Mouse (Mus musculus) natural killer cell, adult 2 months (primary cell): ENCODE data around the gene Dph1.
A peak's percentile ranks its signal among the peaks of the same experiment; 100 is the strongest.
"Not testable (repeated sequence)": the region's sequence is repeated elsewhere in the genome, so short reads cannot be mapped to it uniquely, and the experiment has no call there.

Experiments
- DNase-seq, 2 experiments: peaks; one replicate each; pipeline ENCODE4 v3.0.0; 2022; ENCODE audit warnings: low spot score in 2 of 2

The Dph1 gene

DNA sequence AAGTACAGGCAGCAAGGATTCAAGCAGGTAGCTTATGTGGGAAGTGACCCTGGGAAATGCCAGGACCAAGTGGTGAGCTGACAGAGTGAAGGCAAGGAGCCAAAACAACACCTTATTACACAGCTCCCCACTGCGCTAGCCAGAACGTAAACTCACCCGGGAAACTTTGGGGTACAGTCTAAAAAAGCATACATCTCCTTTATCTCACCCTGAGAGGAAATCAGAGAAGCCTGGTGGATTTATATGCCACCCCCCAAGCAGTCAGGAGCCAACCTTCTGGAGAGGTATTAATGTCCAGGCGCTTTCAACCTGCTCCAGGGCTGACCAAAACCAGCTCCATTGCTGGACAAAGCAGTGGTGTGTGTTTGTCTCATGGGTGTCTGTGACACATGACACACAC, 12.9 kb upstream of the Dph1 start:
- no peak for DNase-seq

DNA sequence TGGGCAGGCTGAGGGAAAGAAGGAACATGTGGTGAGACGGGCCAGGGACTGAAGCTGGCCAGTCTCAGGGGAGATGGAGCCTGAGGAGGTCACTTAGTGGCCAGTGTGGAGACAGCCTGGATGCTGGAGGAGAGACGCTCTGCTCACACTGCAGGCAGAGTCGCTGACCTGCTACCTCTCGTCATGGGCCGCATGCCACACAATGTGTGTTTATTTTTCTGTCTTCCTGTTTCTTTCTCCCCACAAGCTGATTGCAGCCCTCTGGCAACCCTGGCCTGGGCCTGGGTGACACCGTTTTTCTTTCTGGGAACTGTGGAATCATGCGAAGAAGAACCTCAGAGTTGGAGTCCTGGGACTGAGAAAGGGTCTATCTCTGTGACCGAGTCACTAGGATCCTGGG, 10.7 kb upstream of the Dph1 start:
- no peak for DNase-seq

DNA sequence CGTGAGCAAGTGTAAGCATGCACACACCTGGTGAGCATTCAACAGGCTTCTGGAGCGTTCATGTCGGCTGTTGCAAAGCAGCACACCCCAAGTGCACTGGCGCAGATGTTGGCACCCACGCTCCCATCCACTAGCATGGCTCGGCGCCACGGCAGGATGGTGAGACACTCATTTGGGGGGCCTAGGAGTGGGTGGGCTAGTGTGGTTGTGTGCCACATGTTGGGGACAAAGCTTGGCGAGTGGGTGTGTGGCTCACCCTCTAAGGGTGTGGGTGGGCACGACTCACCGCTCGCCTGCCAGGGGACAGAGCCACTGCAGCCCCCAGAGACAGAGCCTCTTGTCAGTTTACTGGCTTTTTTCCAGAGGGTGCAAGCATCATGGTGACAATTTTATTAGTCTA, 9.9 kb upstream of the Dph1 start:
- no peak for DNase-seq

- DNase-seq, result no peak
Observed at GRCm38 (mm10) chr11:75199951-75200350, 8.9 kb upstream of the Dph1 start.

GRCm38 (mm10) chr11:75198792-75199191, 7.8 kb upstream of the Dph1 start:
- DNase-seq, result no peak

- DNase-seq, result no peak
Observed at GRCm38 (mm10) chr11:75197956-75198355, 6.9 kb upstream of the Dph1 start.

- no peak for DNase-seq
Observed at GRCm38 (mm10) chr11:75196131-75196530, 5.1 kb upstream of the Dph1 start.

GRCm38 (mm10) chr11:75194850-75195461, 3.9 kb upstream of the Dph1 start:
- DNase-seq, result peak; percentile 55 to 64

DNA sequence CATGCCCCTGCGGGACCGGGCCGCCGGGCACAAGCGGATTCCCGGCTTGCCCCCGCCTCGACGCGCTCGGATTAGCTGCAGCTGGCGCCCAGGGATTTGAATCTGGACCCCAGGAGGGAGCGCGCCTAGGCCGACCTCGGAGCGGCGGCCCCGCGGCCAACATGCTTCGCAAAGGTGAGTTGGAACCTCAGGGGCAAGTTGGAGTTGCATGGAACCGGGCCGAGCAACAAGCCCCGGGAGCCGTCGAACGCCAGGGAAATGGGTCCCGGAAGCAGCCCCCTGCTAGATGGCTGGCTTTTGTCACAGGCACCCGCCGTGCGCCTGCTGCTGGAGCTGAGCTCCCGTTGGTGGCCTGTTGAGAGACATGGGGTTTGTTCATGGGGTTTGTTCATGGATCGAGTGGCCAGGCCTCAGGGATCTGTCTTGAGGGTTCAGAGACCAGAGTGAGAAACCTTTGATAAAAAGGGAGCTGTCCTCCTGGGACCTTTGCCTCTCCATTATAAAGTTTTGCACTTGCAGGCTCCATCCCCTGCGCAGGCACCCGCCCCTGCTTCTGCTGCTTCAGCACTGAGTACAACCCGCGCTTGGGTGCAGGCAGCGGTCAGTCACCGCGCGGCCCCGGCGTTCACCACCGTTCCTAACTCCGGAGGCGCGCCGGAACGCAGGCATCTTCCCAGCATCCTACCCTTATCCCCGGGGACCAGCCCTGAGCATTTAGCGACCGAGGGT, 3.2 kb upstream of the Dph1 start:
- peak in 1 of 2 experiments; percentile 31 for DNase-seq

- peak in 1 of 2 experiments; percentile 39 for DNase-seq
Observed at GRCm38 (mm10) chr11:75193256-75194071, 2.4 kb upstream of the Dph1 start, which contains the start of gene Rtn4rl1. Rtn4rl1 (plus strand) TSS chr11:75193783.

DNA sequence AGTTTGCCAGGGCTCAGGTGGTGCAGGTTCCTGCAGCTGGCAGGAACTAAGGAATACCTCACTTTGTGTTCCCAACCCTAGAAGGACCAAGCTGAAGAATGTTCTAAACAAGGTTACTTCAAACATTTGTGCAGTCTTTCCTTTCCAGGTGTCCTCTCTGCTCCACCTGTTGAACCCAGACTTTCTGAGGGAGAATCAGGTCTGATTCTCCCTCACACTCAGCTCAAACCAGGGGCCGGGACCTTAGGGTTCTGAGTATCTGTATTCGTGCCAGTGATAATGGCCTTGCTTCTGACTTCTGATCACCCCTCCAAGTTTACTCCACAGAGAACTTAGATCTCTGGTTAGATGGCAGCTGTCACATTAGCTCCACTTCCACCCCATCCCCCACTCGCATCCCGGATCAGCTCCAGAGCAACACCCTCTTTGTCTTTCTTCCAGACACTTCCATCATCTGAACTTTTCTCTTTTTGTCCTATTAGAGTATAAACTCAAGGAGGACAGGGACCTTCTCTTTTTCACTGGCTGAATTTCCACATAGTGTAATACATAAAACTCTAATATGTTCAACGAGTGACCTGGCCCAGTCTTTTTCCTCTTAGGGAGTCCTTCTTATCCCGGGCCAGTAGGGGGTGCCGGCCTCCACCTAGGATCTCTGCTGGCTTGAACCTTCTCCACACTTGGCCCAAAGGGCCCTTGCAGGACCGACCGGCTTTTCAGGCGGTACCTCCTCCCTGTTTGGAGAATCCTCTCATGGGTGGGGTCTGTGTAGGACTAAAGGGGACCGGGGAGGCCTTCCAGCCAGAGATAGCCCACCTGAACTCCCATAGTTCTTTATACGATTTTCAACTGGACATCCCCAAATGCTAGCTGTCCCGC, 1.5 kb upstream of the Dph1 start:
- peak; percentile 68 to 76 for DNase-seq

DNA sequence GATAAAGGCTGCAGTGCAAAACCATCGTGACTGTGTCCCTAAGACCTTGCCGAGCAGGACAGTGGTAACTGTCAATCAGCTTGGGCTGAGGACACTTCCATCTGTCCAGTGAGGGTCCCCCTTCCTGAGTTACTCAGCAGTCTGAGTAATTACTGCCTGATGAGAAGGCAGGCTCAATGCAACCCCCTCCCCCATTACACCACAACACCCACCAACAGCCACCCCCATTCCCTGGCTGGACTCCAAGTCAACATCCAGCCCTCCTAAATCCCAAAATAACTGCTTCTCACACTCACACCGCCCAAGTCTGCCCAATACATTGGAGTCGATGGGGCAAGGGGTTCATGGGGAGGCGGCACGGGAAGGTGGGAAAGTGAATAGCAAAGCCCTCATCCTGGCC, 800 bp upstream of the Dph1 start:
- DNase-seq, result no peak

DNA sequence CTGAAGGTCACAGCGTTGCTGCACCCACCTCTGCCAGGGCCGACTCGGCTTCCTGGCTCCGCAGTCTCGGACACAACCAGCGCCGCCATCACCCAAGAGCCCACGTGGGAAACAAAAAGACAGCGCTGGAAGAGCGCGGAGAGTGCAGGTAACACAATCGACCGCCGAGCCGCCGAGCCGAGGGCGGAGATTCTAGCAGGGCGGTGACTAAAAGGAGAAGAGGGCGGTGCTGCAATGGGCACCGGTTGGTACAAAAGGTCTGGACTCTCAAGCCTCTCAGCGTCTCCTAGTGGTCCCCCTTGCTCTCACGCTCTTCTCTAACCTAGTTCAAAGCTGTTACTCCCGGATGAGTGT, 693 bp downstream of the Dph1 start:
- DNase-seq, result peak; percentile 70 to 82

DNA sequence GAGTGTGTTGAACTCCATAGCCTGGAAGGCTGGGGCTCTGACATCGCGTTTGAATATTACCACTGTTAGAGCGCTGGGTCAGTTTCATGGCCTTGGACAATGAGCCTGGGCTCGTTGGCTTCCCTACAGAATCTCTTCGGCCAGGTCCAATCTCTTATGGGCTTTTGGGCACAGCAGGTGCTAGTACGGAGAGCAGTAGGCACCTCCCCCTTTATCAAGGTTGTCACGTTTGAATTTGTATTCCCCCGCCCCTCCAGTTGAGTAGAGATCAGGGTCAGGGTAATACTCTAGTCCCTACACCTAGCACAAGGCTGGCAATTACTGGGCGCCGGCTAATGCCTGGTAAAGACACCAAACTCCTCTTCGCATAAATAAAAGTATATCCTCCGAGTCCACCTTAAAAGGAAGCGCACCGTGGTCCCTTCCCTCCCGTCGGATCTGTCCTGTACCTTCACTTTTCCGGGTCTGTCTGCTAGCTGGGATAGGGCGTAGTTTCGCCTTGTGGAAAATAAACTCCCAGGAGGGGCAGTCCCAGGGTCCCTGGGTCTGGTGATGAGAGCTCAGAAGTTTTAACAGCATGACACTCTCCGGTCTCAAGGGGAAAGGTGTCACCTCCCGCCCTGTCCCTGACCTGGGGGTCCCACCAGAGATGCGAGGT, 1.2 kb downstream of the Dph1 start:
- no peak for DNase-seq

GRCm38 (mm10) chr11:75184986-75185385, 6.1 kb downstream of the Dph1 start:
- peak in 1 of 2 experiments; percentile 50 for DNase-seq

- DNase-seq, result no peak
Observed at GRCm38 (mm10) chr11:75184573-75184972, 6.5 kb downstream of the Dph1 start.

GRCm38 (mm10) chr11:75183917-75184570, 7.0 kb downstream of the Dph1 start:
- no peak for DNase-seq

DNA sequence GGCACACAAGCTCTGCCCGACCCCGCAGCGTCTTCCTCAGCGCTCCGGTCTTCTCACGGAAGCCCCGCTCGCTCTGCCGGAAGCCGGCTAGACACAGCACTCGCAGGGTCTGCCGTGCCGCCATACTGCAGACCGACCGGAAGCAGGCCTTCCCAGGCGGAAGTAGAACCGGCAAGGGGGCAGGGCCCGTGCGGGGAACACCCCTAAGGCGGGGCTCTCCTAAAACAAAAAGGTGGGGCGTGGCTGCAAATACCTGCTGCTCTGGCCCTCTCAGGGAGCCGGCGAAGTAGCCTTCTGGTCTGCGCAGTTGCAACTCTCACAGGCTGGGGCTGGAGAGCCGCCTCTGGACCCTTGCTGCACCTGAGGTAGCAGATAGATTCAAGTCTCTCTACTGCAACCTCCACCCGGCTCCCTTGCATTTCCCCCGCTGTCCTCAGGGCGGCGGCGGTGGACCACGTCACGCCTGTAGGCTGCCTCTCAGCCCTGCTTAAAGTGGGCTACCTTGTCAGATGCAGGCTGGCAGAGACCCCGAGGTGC, 12.3 kb downstream of the Dph1 start, which contains the start of gene Ovca2:
Gene Ovca2 (minus strand): TSS at position 164 of the 537 bp plus-strand sequence.
- DNase-seq, result peak; percentile 92 to 94

GRCm38 (mm10) chr11:75178011-75178410, 13.0 kb downstream of the Dph1 start:
- DNase-seq, result no peak

GRCm38 (mm10) chr11:75174574-75174973, 16.5 kb downstream of the Dph1 start:
- not testable (repeated sequence) for DNase-seq
